In the genomic region with DNA sequence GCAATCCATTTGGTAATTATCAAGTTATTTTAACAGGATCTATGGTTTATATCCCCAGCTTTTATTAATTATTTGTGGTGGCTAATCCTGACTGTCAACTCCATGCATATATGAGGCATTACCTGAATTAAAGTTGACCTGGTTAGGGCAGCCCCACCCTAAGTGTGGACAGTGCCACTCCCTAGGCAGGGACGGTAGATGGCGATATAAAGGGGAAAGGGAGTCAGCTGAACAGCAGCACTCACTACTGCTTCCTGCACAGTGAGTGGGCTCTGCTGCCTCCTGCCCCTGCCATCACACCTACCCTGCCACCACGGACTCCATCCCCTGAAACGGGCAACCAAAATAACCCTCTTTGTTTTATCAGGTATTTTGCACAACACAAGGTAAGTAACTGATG, we compare ENCODE assay signal across 11 mouse cellular contexts. TPM values are rescaled to one million over a fixed set of nuclear protein-coding genes. Genes with fewer than 3 reads are reported as not detected.
A peak's percentile ranks its signal among the peaks of the same experiment; 100 is the strongest.
DNase-seq lines count a peak whose midpoint lies in the region; ATAC-seq and TF ChIP-seq lines count a peak whose summit lies in the region.
"Had no signal": no experiment of that assay in that cellular context is flagged by ENCODE, and none has a peak within 500 bp of the region (broad histone marks: within the 10 kb centered on the region; RNA-seq: fewer than 3 reads in every experiment).

No protein-coding gene starts in this region.

- TF ChIP-seq POLR2A in cerebellum, adult 2 months (IDR thresholded peaks at IDR 0.05; ENCODE audit: borderline replicate concordance, insufficient read depth, low read length), result no peak

- no peak overlapping the region for H3K4me2 ChIP-seq in midbrain, embryonic 13.5 days (replicated peaks)
- H3K4me2 ChIP-seq in intestine, postnatal 0 days (replicated peaks; ENCODE audit: low read depth), result no peak overlapping the region
- H3K4me2 ChIP-seq in stomach, embryonic 16.5 days (ENCODE audit: low read depth, low read length), result no peak overlapping the region

- no peak overlapping the region for H3K27ac ChIP-seq in cerebellum, adult 2 months (ENCODE audit: insufficient read depth, low read length)
- H3K27ac ChIP-seq in midbrain, embryonic 13.5 days, result no peak overlapping the region
- no peak overlapping the region for H3K27ac ChIP-seq in midbrain, embryonic 10.5 days (replicated peaks)
- H3K27ac ChIP-seq in intestine, postnatal 0 days (ENCODE audit: low read depth, low read length), result no peak overlapping the region
- no peak overlapping the region for H3K27ac ChIP-seq in stomach, embryonic 16.5 days (ENCODE audit: low read length)

- no peak for DNase-seq in cerebellum, adult 2 months
- DNase-seq in cerebellum, adult 11 months, result no peak
- no peak for DNase-seq in midbrain, embryonic 10.5 days (ENCODE audit: low spot score)
- DNase-seq in ovary, postnatal 10 days (ENCODE audit: low spot score), result no peak
- no peak for DNase-seq in embryo, embryonic 10.5 days (ENCODE audit: low spot score)
- DNase-seq: forebrain, postnatal 0 days; heart, postnatal 14 days; right cerebral cortex, postnatal 14 days had no signal

- H3K36me3 ChIP-seq in midbrain, embryonic 13.5 days, result peaks cover 26% of the 10 kb centered on the region
- H3K36me3 ChIP-seq in midbrain, embryonic 10.5 days, result peaks cover 29% of the 10 kb centered on the region
- peaks cover 8% of the 10 kb centered on the region; the same call in 1 of the 2 replicates for H3K36me3 ChIP-seq in intestine, postnatal 0 days (ENCODE audit: control insufficient read depth, insufficient read depth)
- 0 out of 2 replicates have a peak, but pooled peaks cover 2% of the 10 kb centered on the region for H3K36me3 ChIP-seq in stomach, embryonic 16.5 days (ENCODE audit: control insufficient read depth, insufficient read depth, low read length)

- no peaks in the 10 kb centered on the region for H3K27me3 ChIP-seq in cerebellum, adult 2 months (ENCODE audit: control insufficient read depth, insufficient read depth, low read length)
- no peaks in the 10 kb centered on the region for H3K27me3 ChIP-seq in midbrain, embryonic 13.5 days
- H3K27me3 ChIP-seq in midbrain, embryonic 10.5 days (ENCODE audit: low read depth, poor library complexity, severe bottlenecking), result no peaks in the 10 kb centered on the region
- H3K27me3 ChIP-seq in intestine, postnatal 0 days (replicated peaks; ENCODE audit: control insufficient read depth, insufficient read depth, low read length), result no peaks in the 10 kb centered on the region
- no peaks in the 10 kb centered on the region for H3K27me3 ChIP-seq in stomach, embryonic 16.5 days (ENCODE audit: control insufficient read depth, insufficient read depth, low read length)

- 55% methylated on average over 4 of the region's 4 CpGs for WGBS in cerebellum, adult 2 months
- WGBS in midbrain, embryonic 13.5 days, result 62% methylated on average over 4 of the region's 4 CpGs
- WGBS in midbrain, embryonic 10.5 days, result 57% methylated on average over 4 of the region's 4 CpGs
- 47% methylated on average over 4 of the region's 4 CpGs for WGBS in intestine, postnatal 0 days
- WGBS in stomach, embryonic 16.5 days, result 47% methylated on average over 4 of the region's 4 CpGs

- no peak overlapping the region for H3K4me3 ChIP-seq in cerebellum, adult 2 months (replicated peaks; ENCODE audit: insufficient read depth, low read depth, low read length)
- H3K4me3 ChIP-seq in midbrain, embryonic 13.5 days (replicated peaks), result no peak overlapping the region
- no peak overlapping the region for H3K4me3 ChIP-seq in midbrain, embryonic 10.5 days
- no peak overlapping the region for H3K4me3 ChIP-seq in intestine, postnatal 0 days (ENCODE audit: low read depth, low read length)
- no peak overlapping the region for H3K4me3 ChIP-seq in stomach, embryonic 16.5 days (replicated peaks; ENCODE audit: low read length)

- TF ChIP-seq CTCF in cerebellum, adult 2 months (IDR thresholded peaks at IDR 0.05; ENCODE audit: borderline replicate concordance, insufficient read depth, low read depth, low read length), result peak; percentile 23; the same call in 1 of the 2 replicates
- TF ChIP-seq CTCF in intestine, postnatal 0 days (IDR thresholded peaks at IDR 0.05; ENCODE audit: low read depth), result peak; percentile 69

- ATAC-seq in midbrain, embryonic 13.5 days, result peak; percentile 53; the same call in 1 of the 2 replicates
- ATAC-seq in intestine, postnatal 0 days, result no peak
- peak; percentile 78; the same call in 1 of the 2 replicates for ATAC-seq in stomach, embryonic 16.5 days (ENCODE audit: insufficient read depth, low FRiP score)
- ATAC-seq: forebrain, postnatal 0 days had no signal

- H3K9me3 ChIP-seq in midbrain, embryonic 13.5 days, result no peaks in the 10 kb centered on the region
- H3K9me3 ChIP-seq in midbrain, embryonic 10.5 days (replicated peaks), result no peaks in the 10 kb centered on the region
- no peaks in the 10 kb centered on the region for H3K9me3 ChIP-seq in intestine, postnatal 0 days (ENCODE audit: control insufficient read depth)
- no peaks in the 10 kb centered on the region for H3K9me3 ChIP-seq in stomach, embryonic 16.5 days (replicated peaks; ENCODE audit: control insufficient read depth, low read length)

- no peak overlapping the region for H3K9ac ChIP-seq in midbrain, embryonic 13.5 days (replicated peaks)
- no peak overlapping the region for H3K9ac ChIP-seq in intestine, postnatal 0 days (ENCODE audit: low read depth, low read length)
- H3K9ac ChIP-seq in stomach, embryonic 16.5 days (ENCODE audit: low read length), result no peak overlapping the region
- H3K9ac ChIP-seq: forebrain, postnatal 0 days had no signal

- no peaks in the 10 kb centered on the region for H3K4me1 ChIP-seq in cerebellum, adult 2 months (ENCODE audit: control insufficient read depth, insufficient read depth, low read length)
- no peaks in the 10 kb centered on the region for H3K4me1 ChIP-seq in midbrain, embryonic 13.5 days (replicated peaks)
- no peaks in the 10 kb centered on the region for H3K4me1 ChIP-seq in midbrain, embryonic 10.5 days
- H3K4me1 ChIP-seq in intestine, postnatal 0 days (replicated peaks; ENCODE audit: control insufficient read depth, insufficient read depth, low read length), result no peaks in the 10 kb centered on the region
- H3K4me1 ChIP-seq in stomach, embryonic 16.5 days (ENCODE audit: control insufficient read depth, insufficient read depth, low read length), result no peaks in the 10 kb centered on the region

RNA-seq across cellular contexts. Expression of a gene that starts 7.7 kb away (rescaled TPM):
- polyA plus RNA-seq in cerebellum, adult 2 months (2012; rRNA removed), result 61.3 and 63.1 TPM in 2 replicates
- 120 and 134 TPM in 2 replicates for polyA plus RNA-seq in midbrain, embryonic 13.5 days (2015; fragmentation: Nextera tagmentation; extraction: Ambion mirVana)
- 79.4 and 88.9 TPM in 2 replicates for polyA plus RNA-seq in midbrain, embryonic 10.5 days (2016; fragmentation: Nextera tagmentation; extraction: Ambion mirVana)
- 106 and 113 TPM in 2 replicates for polyA plus RNA-seq in intestine, postnatal 0 days (2015; fragmentation: Nextera tagmentation; extraction: Ambion mirVana)
- polyA plus RNA-seq in stomach, embryonic 16.5 days (2015; fragmentation: Nextera tagmentation; extraction: Ambion mirVana), result 78.5 and 90.3 TPM in 2 replicates

RNA-seq across cellular contexts. Expression of a gene that starts 20.2 kb away (rescaled TPM):
- polyA plus RNA-seq in cerebellum, adult 2 months (2012; rRNA removed), result 124 and 141 TPM in 2 replicates
- polyA plus RNA-seq in midbrain, embryonic 13.5 days (2015; fragmentation: Nextera tagmentation; extraction: Ambion mirVana), result 6.0 and 7.5 TPM in 2 replicates
- 5.0 and 6.5 TPM in 2 replicates for polyA plus RNA-seq in midbrain, embryonic 10.5 days (2016; fragmentation: Nextera tagmentation; extraction: Ambion mirVana)
- polyA plus RNA-seq in intestine, postnatal 0 days (2015; fragmentation: Nextera tagmentation; extraction: Ambion mirVana), result 12.9 and 20.9 TPM in 2 replicates
- polyA plus RNA-seq in stomach, embryonic 16.5 days (2015; fragmentation: Nextera tagmentation; extraction: Ambion mirVana), result 19.0 and 24.0 TPM in 2 replicates
